Mouse (Mus musculus): ENCODE data around the gene Tmem106c.
A peak's percentile ranks its signal among the peaks of the same experiment; 100 is the strongest.

Gene Tmem106c

GRCm38 (mm10) chr15:98002113-98002990 is 38.4 kb downstream of the Tmem106c start:
- DNase-seq: no peak

- DNase-seq: peak; percentile 14
These were observed 39.2 kb downstream of the Tmem106c start for GRCm38 (mm10) chr15:98002991-98003821.

GRCm38 (mm10) chr15:98003822-98004739 is 40.1 kb downstream of the Tmem106c start, which contains the start of gene Col2a1:
Gene Col2a1 (minus strand): TSS chr15:98004695.
- no peak for DNase-seq

- no peak for DNase-seq
These were observed 40.8 kb downstream of the Tmem106c start for GRCm38 (mm10) chr15:98004740-98005159.

GRCm38 (mm10) chr15:98005181-98005580 is 41.2 kb downstream of the Tmem106c start:
- no peak for DNase-seq

- no peak for DNase-seq
These were observed 48.8 kb downstream of the Tmem106c start for GRCm38 (mm10) chr15:98012810-98013209.

GRCm38 (mm10) chr15:98017925-98018324 is 53.9 kb downstream of the Tmem106c start:
- DNase-seq: no peak

GRCm38 (mm10) chr15:98019047-98019446 is 55.0 kb downstream of the Tmem106c start:
- no peak for DNase-seq
